Mouse (Mus musculus) limb, embryonic 14.5 days (tissue): ENCODE results near the gene Gm48552. TPM values are rescaled to one million over a fixed set of nuclear protein-coding genes. Genes with fewer than 3 reads are reported as not detected.

Experiments used
- ATAC-seq: fragments of 200-750 bp; cut with Nextera tagmentation; 2 replicates; pipeline ENCODE4 v1.8.0; 2017; ENCODE audit warnings: low read depth, moderate number of reproducible peaks, moderate TSS enrichment; ENCODE audit not compliant: low FRiP score
- DNase-seq: peaks from one replicate; pipeline ENCODE4 v3.0.0-alpha.2; 2015; ENCODE audit warnings: low spot score
- H3K27ac ChIP-seq: fragments of 300-500 bp; sonication (generic); replicated peaks from 2 replicates; pipeline ENCODE4 v1.5.1; 2014; ENCODE audit warnings: low read depth, mild to moderate bottlenecking, low read length, moderate library complexity, mixed read lengths
- H3K27me3 ChIP-seq: fragments of 300-500 bp; sonication (generic); 2 replicates; pipeline ENCODE4 v1.6.1; 2014; ENCODE audit warnings: low read length, mixed read lengths; ENCODE audit not compliant: control insufficient read depth, insufficient read depth
- H3K36me3 ChIP-seq: fragments of 300-500 bp; sonication (generic); 2 replicates; pipeline ENCODE4 v1.6.1; 2014; ENCODE audit warnings: mild to moderate bottlenecking, low read length, moderate library complexity, mixed read lengths; ENCODE audit not compliant: control insufficient read depth, insufficient read depth
- H3K4me1 ChIP-seq: fragments of 300-500 bp; sonication (generic); 2 replicates; pipeline ENCODE4 v1.6.1; 2014; ENCODE audit warnings: antibody characterized with exemption, low read length, mixed read lengths; ENCODE audit not compliant: control insufficient read depth, insufficient read depth
- H3K4me2 ChIP-seq: fragments of 300-500 bp; sonication (generic); replicated peaks from 2 replicates; pipeline ENCODE4 v1.6.1; 2014; ENCODE audit warnings: low read depth, mild to moderate bottlenecking, low read length, moderate library complexity; ENCODE audit not compliant: severe bottlenecking
- H3K4me3 ChIP-seq: fragments of 300-500 bp; sonication (generic); replicated peaks from 2 replicates; pipeline ENCODE4 v1.5.1; 2014; ENCODE audit warnings: low read length
- H3K9ac ChIP-seq: fragments of 300-500 bp; sonication (generic); 2 replicates; pipeline ENCODE4 v1.6.1; 2014; ENCODE audit warnings: mild to moderate bottlenecking, low read depth, low read length, moderate library complexity; ENCODE audit not compliant: severe bottlenecking
- H3K9me3 ChIP-seq: fragments of 300-500 bp; sonication (generic); 2 replicates; pipeline ENCODE4 v1.6.1; 2016; ENCODE audit warnings: low read length; ENCODE audit not compliant: control insufficient read depth
- POLR2A ChIP-seq: fragments of 200-500 bp; IDR thresholded peaks from 2 replicates; pipeline ENCODE4 v1.8.0; 2012; ENCODE audit warnings: inconsistent platforms, mild to moderate bottlenecking, moderate library complexity, borderline replicate concordance; ENCODE audit not compliant: insufficient read depth, insufficient read length; ENCODE audit errors: extremely low read depth
- WGBS: fragments of 180-500 bp; shearing (Covaris S2); extraction: QIAGEN DNeasy Blood & Tissue Kit; methylation state at CpG from one replicate; pipeline ENCODE4 v1.1.7; 2014; 5-methylcytosine and 5-hydroxymethylcytosine counted together
- polyA plus RNA-seq, 2 experiments: library from polyadenylated mRNA; depleted of rRNA in 1 of 2; stranded (reverse) in 1 of 2; unstranded in 1 of 2; fragments of >200 nt; fragmentation: Nextera tagmentation in 1 of 2; extraction: Ambion mirVana in 1 of 2; gene quantifications; 2 replicates each; pipeline versions ENCODE4 v1.2.1 to v1.2.3; 2012 to 2014

The Gm48552 gene
- polyA plus RNA-seq, 2 experiments, result 0.99 to 6.8 TPM

- no peaks in the 10 kb centered on the region for H3K9me3 ChIP-seq
- H3K9ac ChIP-seq, result peak overlapping the region; percentile 43
- ATAC-seq (no peak), DNase-seq (no peak)
- no peak for TF ChIP-seq POLR2A
- no peak overlapping the region for H3K27ac ChIP-seq
- H3K4me2 ChIP-seq, result peak overlapping the region; percentile 56
- H3K4me3 ChIP-seq, result peak overlapping the region; percentile 30
- peaks cover 26% of the 10 kb centered on the region for H3K27me3 ChIP-seq
- H3K4me1 ChIP-seq, result peaks cover 18% of the 10 kb centered on the region
- H3K36me3 ChIP-seq, result peaks cover 40% of the 10 kb centered on the region
- 13% methylated on average over 48 of the region's 54 CpGs for WGBS
Measured at GRCm38 (mm10) chr10:81363436-81364346, 25.1 kb upstream of the Gm48552 start.

GRCm38 (mm10) chr10:81364666-81365065 lies 24.1 kb upstream of the Gm48552 start:
- Histone ChIP-seq H3K4me2 (peak overlapping the region; percentile 56), H3K9ac (peak overlapping the region; percentile 43; the same call in 1 of the 2 replicates), H3K27me3 (peaks cover 26% of the 10 kb centered on the region), H3K4me1 (peaks cover 14% of the 10 kb centered on the region), H3K27ac (no peak overlapping the region), H3K36me3 (peaks cover 50% of the 10 kb centered on the region), H3K9me3 (no peaks in the 10 kb centered on the region), H3K4me3 (peak overlapping the region; percentile 30)
- TF ChIP-seq POLR2A, result no peak
- WGBS, result 13% methylated on average over 28 of the region's 28 CpGs
- no peak for ATAC-seq
- no peak for DNase-seq

- Histone ChIP-seq H3K4me1 (peaks cover 14% of the 10 kb centered on the region), H3K27ac (no peak overlapping the region), H3K4me3 (peak overlapping the region; percentile 30), H3K36me3 (peaks cover 51% of the 10 kb centered on the region), H3K27me3 (peaks cover 26% of the 10 kb centered on the region), H3K4me2 (0 out of 2 replicates have a peak overlapping the region, but pooled peaks have one; percentile 56), H3K9me3 (no peaks in the 10 kb centered on the region), H3K9ac (no peak overlapping the region)
- DNase-seq (no peak), ATAC-seq (no peak)
- 36% methylated on average over 4 of the region's 4 CpGs for WGBS
- no peak for TF ChIP-seq POLR2A
Measured at GRCm38 (mm10) chr10:81365073-81365472, 23.7 kb upstream of the Gm48552 start.

GRCm38 (mm10) chr10:81365672-81366476 lies 22.9 kb upstream of the Gm48552 start, which contains the start of gene 4930404N11Rik:
TSS of gene 4930404N11Rik (minus strand) at chr10:81365816.
- WGBS, result 32% methylated on average over 12 of the region's 12 CpGs
- no peak for ATAC-seq
- H3K4me2 ChIP-seq, result peak within 1 kb of the TSS; percentile 56
- peaks cover 55% of the 10 kb centered on the region for H3K36me3 ChIP-seq
- DNase-seq, result no peak
- no peak within 1 kb of the TSS for H3K27ac ChIP-seq
- H3K9me3 ChIP-seq, result no peaks in the 10 kb centered on the region
- H3K4me1 ChIP-seq, result peaks cover 14% of the 10 kb centered on the region
- no peak for TF ChIP-seq POLR2A
- peaks cover 26% of the 10 kb centered on the region for H3K27me3 ChIP-seq
- H3K4me3 ChIP-seq, result peak within 1 kb of the TSS; percentile 30
- H3K9ac ChIP-seq, result 0 out of 2 replicates have a peak within 1 kb of the TSS, but pooled peaks have one; percentile 43
